In genomic region chr11:107859288-107859687, GRCm38 (mm10) we compare ENCODE assay signal across 7 mouse cellular contexts. TPM values are rescaled to one million over a fixed set of nuclear protein-coding genes. Genes with fewer than 3 reads are reported as not detected.
DNase-seq lines count a peak whose midpoint lies in the region; ATAC-seq lines count a peak whose summit lies in the region.

No protein-coding gene starts in this region.

- DNase-seq in liver = peak; percentile 35
- DNase-seq in Muller cell, postnatal 12 days (ENCODE audit: inconsistent ontology term) = peak; percentile 52
- DNase-seq in cerebellum, adult 11-12 months = peak; percentile 11
- DNase-seq in frontal cortex, postnatal 36 days (ENCODE audit: low spot score in 2 of 2) = peak; percentile 38 to 70
- peak; percentile 60 for DNase-seq in limb, embryonic 10.5 days (ENCODE audit: low spot score)
- peak; percentile 69 to 71 for DNase-seq in right cerebral cortex, adult 2 months (ENCODE audit: low spot score in 2 of 2)

- no peak overlapping the region for H3K27ac ChIP-seq in liver, embryonic 12.5 days
- no peak overlapping the region for H3K27ac ChIP-seq in limb, embryonic 10.5 days

- no peaks in the 10 kb centered on the region for H3K4me1 ChIP-seq in liver, embryonic 12.5 days
- H3K4me1 ChIP-seq in limb, embryonic 10.5 days = no peaks in the 10 kb centered on the region

- H3K4me2 ChIP-seq in liver, embryonic 12.5 days = no peak overlapping the region

- no peaks in the 10 kb centered on the region for H3K36me3 ChIP-seq in liver, embryonic 12.5 days
- no peaks in the 10 kb centered on the region for H3K36me3 ChIP-seq in limb, embryonic 10.5 days

- 18% methylated on average over 7 of the region's 7 CpGs for WGBS in liver, embryonic 12.5 days (ENCODE audit: insufficient replicate concordance)
- 30% methylated on average over 7 of the region's 7 CpGs for WGBS in limb, embryonic 10.5 days

- H3K4me3 ChIP-seq in liver, embryonic 12.5 days = no peak overlapping the region
- H3K4me3 ChIP-seq in limb, embryonic 10.5 days = no peak overlapping the region

- H3K9me3 ChIP-seq in liver, embryonic 12.5 days (replicated peaks) = no peaks in the 10 kb centered on the region
- no peaks in the 10 kb centered on the region for H3K9me3 ChIP-seq in limb, embryonic 10.5 days (replicated peaks)

- peaks cover 14% of the 10 kb centered on the region; the same call in 1 of the 2 replicates for H3K27me3 ChIP-seq in liver, embryonic 12.5 days (replicated peaks)
- H3K27me3 ChIP-seq in limb, embryonic 10.5 days (ENCODE audit: low read depth, poor library complexity, severe bottlenecking) = no peaks in the 10 kb centered on the region

- no peak for ATAC-seq in liver, embryonic 12.5 days

- H3K9ac ChIP-seq in liver, embryonic 12.5 days = no peak overlapping the region

RNA-seq across cellular contexts. Expression of gene Cacng5, which starts 55.6 kb away (rescaled TPM):
- 0.50 and 0.58 TPM in 2 replicates for polyA plus RNA-seq in liver, embryonic 12.5 days (2016; fragmentation: Nextera tagmentation; extraction: Ambion mirVana)
- 0.05 TPM in 2 replicates for polyA plus RNA-seq in limb, embryonic 10.5 days (2016; fragmentation: Nextera tagmentation; extraction: Ambion mirVana)

Comparison
In these comparisons a context has a peak if more than half of its experiments do, and no peak if none do; other contexts are left out.
1. DNase-seq: peak in every context shown above with its lines; median percentile 70 in right cerebral cortex, adult 2 months; 60 in limb, embryonic 10.5 days; 54 in frontal cortex, postnatal 36 days; 52 in Muller cell, postnatal 12 days; 35 in liver; 11 in cerebellum, adult 11-12 months.